Mouse (Mus musculus): Measurements from ENCODE around the gene Gipr. TPM values are rescaled to one million over a fixed set of nuclear protein-coding genes. Genes with fewer than 3 reads are reported as not detected.
A peak's percentile ranks its signal among the peaks of the same experiment; 100 is the strongest.

Gene Gipr
- polyA plus RNA-seq, 1 experiment from 2014 or later, result 0.08 TPM

GRCm38 (mm10) chr7:19136168-19136567, 29.8 kb downstream of the Gipr start:
- no peak for ATAC-seq
- in situ Hi-C loops (cut with MboI; ENCODE audit: low pct_unique_long_range_greater_than_20kb), result no loop called here
- POLR2A ChIA-PET, result interaction anchor here (2.0 kb wide), 1 partner anchor 10 kb away, joined by 4 read pairs; no protein-coding TSS in a partner anchor

GRCm38 (mm10) chr7:19131324-19131848, 34.5 kb downstream of the Gipr start:
- ATAC-seq (peak; percentile 98), DNase-seq (ENCODE audit: low read depth, low spot score) (peak; percentile 94)
- ChIA-PET CTCF (interaction anchor here (1.2 kb wide), 1 partner anchor 18 kb away, joined by 4 read pairs; no protein-coding TSS in a partner anchor), POLR2A (interaction anchor here (0.8 kb wide), 1 partner anchor 208 kb away, joined by 3 read pairs; no protein-coding TSS in a partner anchor)
- no peak for TF ChIP-seq CTCF (IDR thresholded peaks at IDR 0.05)
- in situ Hi-C loops (cut with MboI; ENCODE audit: low pct_unique_long_range_greater_than_20kb), result no loop called here
- H3K27me3 ChIP-seq, result no peaks in the 10 kb centered on the region

More at GRCm38 (mm10) chr7:19136168-19136567, 29.8 kb downstream of the Gipr start:
- DNase-seq (ENCODE audit: low read depth, low spot score), result no peak
- CTCF ChIA-PET, result interaction anchor here (1.7 kb wide), 1 partner anchor 17 kb away, joined by 5 read pairs; no protein-coding TSS in a partner anchor
- no peak for TF ChIP-seq CTCF (IDR thresholded peaks at IDR 0.05)
- H3K27me3 ChIP-seq, result no peaks in the 10 kb centered on the region

- no peaks in the 10 kb centered on the region for H3K27me3 ChIP-seq
- in situ Hi-C loops (cut with MboI; ENCODE audit: low pct_unique_long_range_greater_than_20kb), result no loop called here
- POLR2A ChIA-PET, result interaction anchor here (0.7 to 0.8 kb wide), 2 partner anchors 209 to 377 kb away, joined by 3 to 4 read pairs; no protein-coding TSS in a partner anchor
- TF ChIP-seq CTCF (IDR thresholded peaks at IDR 0.05), result no peak
- no peak for ATAC-seq
- no peak for DNase-seq (ENCODE audit: low read depth, low spot score)
- CTCF ChIA-PET, result interaction anchor here (1.6 kb wide), 1 partner anchor 10 kb away, joined by 11 read pairs; no protein-coding TSS in a partner anchor
These were observed 35.3 kb downstream of the Gipr start for GRCm38 (mm10) chr7:19130657-19131056.

GRCm38 (mm10) chr7:19129396-19129795, 36.5 kb downstream of the Gipr start:
- ATAC-seq, result no peak
- CTCF ChIA-PET, result interaction anchor here (1.0 to 1.6 kb wide), 2 partner anchors 8 to 10 kb away, joined by 3 to 11 read pairs; no protein-coding TSS in a partner anchor
- H3K27me3 ChIP-seq, result no peaks in the 10 kb centered on the region
- in situ Hi-C loops (cut with MboI; ENCODE audit: low pct_unique_long_range_greater_than_20kb), result no loop called here
- no peak for TF ChIP-seq CTCF (IDR thresholded peaks at IDR 0.05)
- POLR2A ChIA-PET, result no interaction called here
- DNase-seq (ENCODE audit: low read depth, low spot score), result no peak

GRCm38 (mm10) chr7:19127744-19128143, 38.2 kb downstream of the Gipr start:
- ChIA-PET POLR2A (no interaction called here), CTCF (no interaction called here)
- in situ Hi-C loops (cut with MboI; ENCODE audit: low pct_unique_long_range_greater_than_20kb), result no loop called here
- no peak for TF ChIP-seq CTCF (IDR thresholded peaks at IDR 0.05)
- no peaks in the 10 kb centered on the region for H3K27me3 ChIP-seq
- ATAC-seq (no peak), DNase-seq (ENCODE audit: low read depth, low spot score) (no peak)

GRCm38 (mm10) chr7:19124713-19125112, 41.2 kb downstream of the Gipr start:
- H3K27me3 ChIP-seq, result no peaks in the 10 kb centered on the region
- in situ Hi-C loops (cut with MboI; ENCODE audit: low pct_unique_long_range_greater_than_20kb), result no loop called here
- no peak for DNase-seq (ENCODE audit: low read depth, low spot score)
- CTCF ChIA-PET, result no interaction called here
- POLR2A ChIA-PET, result no interaction called here
- no peak for ATAC-seq
- TF ChIP-seq CTCF (IDR thresholded peaks at IDR 0.05), result no peak

- no peaks in the 10 kb centered on the region for H3K27me3 ChIP-seq
- no peak for TF ChIP-seq CTCF (IDR thresholded peaks at IDR 0.05)
- CTCF ChIA-PET, result interaction anchor here (2.0 to 2.6 kb wide), 2 partner anchors 8 to 24 kb away, joined by 5 to 11 read pairs; no protein-coding TSS in a partner anchor
- no peak for DNase-seq (ENCODE audit: low read depth, low spot score)
- POLR2A ChIA-PET, result no interaction called here
- in situ Hi-C loops (cut with MboI; ENCODE audit: low pct_unique_long_range_greater_than_20kb), result no loop called here
- ATAC-seq, result no peak
These were observed 44.2 kb downstream of the Gipr start for GRCm38 (mm10) chr7:19121686-19122085.

GRCm38 (mm10) chr7:19119631-19120429, 46.1 kb downstream of the Gipr start, which contains the start of gene Fbxo46:
TSS of gene Fbxo46 (plus strand) at chr7:19119859.
- no peak for TF ChIP-seq CTCF (IDR thresholded peaks at IDR 0.05)

GRCm38 (mm10) chr7:19119083-19119482, 46.8 kb downstream of the Gipr start:
- POLR2A ChIA-PET, result interaction anchor here (1.1 to 1.8 kb wide), 3 partner anchors 11 to 26 kb away, joined by 3 to 6 read pairs (median 4); no protein-coding TSS in a partner anchor
- DNase-seq (ENCODE audit: low read depth, low spot score), result no peak
- H3K27me3 ChIP-seq, result no peaks in the 10 kb centered on the region
- ATAC-seq, result peak; percentile 7
- in situ Hi-C loops (cut with MboI; ENCODE audit: low pct_unique_long_range_greater_than_20kb), result no loop called here
- no peak for TF ChIP-seq CTCF (IDR thresholded peaks at IDR 0.05)
- CTCF ChIA-PET, result interaction anchor here (1.4 kb wide), 1 partner anchor 13 kb away, joined by 4 read pairs; no protein-coding TSS in a partner anchor

More at GRCm38 (mm10) chr7:19119631-19120429, 46.1 kb downstream of the Gipr start, which contains the start of gene Fbxo46:
- ATAC-seq (peak; percentile 91), DNase-seq (ENCODE audit: low read depth, low spot score) (peak; percentile 91)
- no peaks in the 10 kb centered on the region for H3K27me3 ChIP-seq
- ChIA-PET CTCF (interaction anchor here (0.6 to 2.6 kb wide), 5 partner anchors 9 to 25 kb away, joined by 3 to 11 read pairs (median 4); no protein-coding TSS in a partner anchor), POLR2A (interaction anchor here (1.1 to 1.8 kb wide), 5 partner anchors 12 to 28 kb away, joined by 3 to 6 read pairs (median 4); no protein-coding TSS in a partner anchor)
- in situ Hi-C loops (cut with MboI; ENCODE audit: low pct_unique_long_range_greater_than_20kb), result no loop called here

GRCm38 (mm10) chr7:19118028-19118771, 47.7 kb downstream of the Gipr start, which contains the start of gene Gm4969:
TSS of gene Gm4969 (minus strand) at chr7:19118368.
- no peaks in the 10 kb centered on the region for H3K27me3 ChIP-seq
- ChIA-PET POLR2A (interaction anchor here (1.1 to 1.5 kb wide), 2 partner anchors 10 to 25 kb away, joined by 3 to 4 read pairs; no protein-coding TSS in a partner anchor), CTCF (no interaction called here)
- TF ChIP-seq CTCF (IDR thresholded peaks at IDR 0.05), result no peak
- ATAC-seq (no peak), DNase-seq (ENCODE audit: low read depth, low spot score) (no peak)
- in situ Hi-C loops (cut with MboI; ENCODE audit: low pct_unique_long_range_greater_than_20kb), result no loop called here
